Mouse (Mus musculus): Measurements from ENCODE around the gene Gast.
"Not testable (repeated sequence)": the region's sequence is repeated elsewhere in the genome, so short reads cannot be mapped to it uniquely, and the experiment has no call there.

- not testable (repeated sequence) for TF ChIP-seq CTCF (IDR thresholded peaks at IDR 0.05; ENCODE audit: control insufficient read depth, insufficient read depth, low read length); POLR2A (IDR thresholded peaks at IDR 0.05; ENCODE audit: borderline replicate concordance, control insufficient read depth, low read depth, low read length)
These were observed 3.3 kb upstream of the Gast start for GRCm38 (mm10) chr11:100330816-100331375.
